Mouse (Mus musculus): ENCODE results near the gene Fam71e2.

DNA sequence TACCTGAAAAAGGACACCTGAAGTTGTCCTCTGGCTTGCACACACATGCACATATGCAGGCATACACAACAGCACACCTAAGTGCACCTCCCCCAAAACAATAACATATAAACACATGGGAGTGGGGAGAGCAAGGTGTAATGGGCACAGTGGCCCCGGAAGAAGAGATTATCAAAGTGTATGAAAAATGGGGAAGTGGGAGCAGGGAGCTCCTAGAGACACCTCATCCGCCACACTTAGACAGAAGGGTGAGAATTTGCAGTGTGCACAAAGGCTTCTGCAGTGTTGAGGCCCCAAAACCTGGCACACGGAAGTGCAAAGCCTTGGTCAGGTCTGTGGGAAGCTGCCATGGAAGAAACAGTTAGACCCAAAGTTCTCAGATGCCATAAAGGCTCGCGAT, 40.0 kb downstream of the Fam71e2 start:
- TF ChIP-seq POLR2A (IDR thresholded peaks at IDR 0.05; ENCODE audit: low read depth, low read length) (no peak), CTCF (IDR thresholded peaks at IDR 0.05; ENCODE audit: extremely low read depth, insufficient read depth, insufficient read length, insufficient replicate concordance) (no peak)
